Mouse (Mus musculus): ENCODE measurements around the gene Prdm16.

GRCm38 (mm10) chr4:154465123-154465522 is 171.6 kb downstream of the Prdm16 start:
- TF ChIP-seq CTCF (IDR thresholded peaks at IDR 0.05; ENCODE audit: borderline replicate concordance, insufficient read depth, low read depth, low read length) (no peak), POLR2A (IDR thresholded peaks at IDR 0.05; ENCODE audit: borderline replicate concordance, insufficient read depth, low read length) (no peak)

Measured in cerebellum, adult 2 months (tissue).